Mouse (Mus musculus) ES-Bruce4 (cell line): ENCODE data around the gene Iqcn.

Experiments used
- CTCF ChIP-seq: IDR thresholded peaks from one replicate; pipeline ENCODE4 v1.8.1; 2011; ENCODE audit warnings: low read depth, low read length
- EP300 ChIP-seq: IDR thresholded peaks from 2 replicates; pipeline ENCODE4 v1.6.1; 2011; ENCODE audit warnings: low read depth, low read length; ENCODE audit not compliant: insufficient read depth
- POLR2A ChIP-seq: IDR thresholded peaks from one replicate; pipeline ENCODE4 v1.8.1; 2011; ENCODE audit warnings: low read length; ENCODE audit not compliant: insufficient read depth

- TF ChIP-seq POLR2A (no peak), CTCF (no peak), EP300 (no peak)
Observed at GRCm38 (mm10) chr8:70702842-70703182, 445 bp upstream of the Iqcn start.
